Mouse (Mus musculus) heart, postnatal 0 days (tissue): ENCODE measurements at regions not wholly inside any gene's neighbourhood (a gene's known extent, or its start where the extent isn't known, plus 50 kb on each side); places are given as distances from the start of the nearest gene placed in this dataset.

Source experiments
- CTCF ChIP-seq: IDR thresholded peaks from 2 replicates; pipeline ENCODE4 v1.5.1; 2016; ENCODE audit warnings: antibody characterized with exemption, control low read depth, low read depth
- EP300 ChIP-seq: IDR thresholded peaks from 2 replicates; pipeline ENCODE4 v1.6.1; 2016; ENCODE audit warnings: antibody characterized with exemption, low read depth

DNA sequence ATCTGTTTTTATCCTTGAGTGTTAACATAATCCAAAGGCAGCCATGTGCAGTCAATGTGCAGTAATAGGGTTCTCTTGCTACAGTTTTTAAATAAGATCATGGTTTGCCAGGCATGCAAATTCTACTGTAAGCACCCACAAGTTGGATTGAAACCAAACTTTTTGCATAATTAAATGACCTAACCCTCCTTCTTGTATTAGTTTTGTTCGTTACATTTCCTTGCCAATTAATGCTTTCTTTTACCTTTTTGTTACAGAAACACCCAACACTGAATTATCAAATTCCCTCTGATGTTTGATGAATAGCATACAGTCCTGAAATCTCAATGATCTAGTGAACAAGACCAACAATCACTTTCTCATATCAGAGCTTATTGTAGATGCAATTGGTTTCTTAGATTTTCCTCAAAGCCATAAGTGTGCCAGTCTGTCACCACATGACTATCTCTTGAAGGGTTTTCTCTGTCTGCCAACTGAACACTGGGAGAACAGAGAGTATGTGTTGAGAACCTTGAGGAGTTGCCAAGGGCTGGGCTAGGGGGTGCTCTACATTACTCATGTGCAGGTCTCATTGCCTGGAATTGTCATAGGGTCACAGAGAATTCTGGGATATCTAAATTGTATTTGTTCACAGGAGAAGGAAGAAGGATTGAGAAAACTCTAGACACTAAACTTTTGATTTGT, 1060.4 kb downstream of the Gsdmc2 start:
- TF ChIP-seq CTCF (no peak), EP300 (no peak)
